Mouse (Mus musculus) lung, postnatal 10 days (tissue): ENCODE results near the gene Morn1.

Source experiments
- DNase-seq: peaks from one replicate; pipeline ENCODE4 v3.0.0; 2021

Morn1 gene

GRCm38 (mm10) chr4:155120583-155120982 lies 34.2 kb downstream of the Morn1 start:
- no peak for DNase-seq

- no peak for DNase-seq
Measured at GRCm38 (mm10) chr4:155121222-155121621, 34.8 kb downstream of the Morn1 start.

GRCm38 (mm10) chr4:155121915-155122443 lies 35.6 kb downstream of the Morn1 start:
- no peak for DNase-seq

- peak; percentile 95 for DNase-seq
Measured at GRCm38 (mm10) chr4:155122444-155123040, 36.2 kb downstream of the Morn1 start.

GRCm38 (mm10) chr4:155123868-155124534 lies 37.6 kb downstream of the Morn1 start:
- no peak for DNase-seq

- no peak for DNase-seq
Measured at GRCm38 (mm10) chr4:155125310-155125709, 38.9 kb downstream of the Morn1 start.

GRCm38 (mm10) chr4:155126194-155126593 lies 39.8 kb downstream of the Morn1 start:
- no peak for DNase-seq

GRCm38 (mm10) chr4:155126602-155127372 lies 40.4 kb downstream of the Morn1 start:
- DNase-seq, result peak; percentile 54

GRCm38 (mm10) chr4:155128411-155128810 lies 42.0 kb downstream of the Morn1 start:
- no peak for DNase-seq

- DNase-seq, result peak; percentile 72
Measured at GRCm38 (mm10) chr4:155129132-155129917, 42.9 kb downstream of the Morn1 start.

GRCm38 (mm10) chr4:155129996-155130395 lies 43.6 kb downstream of the Morn1 start:
- DNase-seq, result peak; percentile 84

GRCm38 (mm10) chr4:155130616-155131015 lies 44.2 kb downstream of the Morn1 start:
- no peak for DNase-seq

- DNase-seq, result no peak
Measured at GRCm38 (mm10) chr4:155133188-155133587, 46.8 kb downstream of the Morn1 start.

GRCm38 (mm10) chr4:155133658-155134417 lies 47.5 kb downstream of the Morn1 start:
- peak; percentile 62 for DNase-seq

- DNase-seq, result no peak
Measured at GRCm38 (mm10) chr4:155134686-155135172, 48.4 kb downstream of the Morn1 start.

GRCm38 (mm10) chr4:155135909-155136585 lies 49.7 kb downstream of the Morn1 start:
- peak; percentile 56 for DNase-seq

- DNase-seq, result no peak
Measured at GRCm38 (mm10) chr4:155137891-155138290, 51.5 kb downstream of the Morn1 start.

GRCm38 (mm10) chr4:155138451-155138850 lies 52.1 kb downstream of the Morn1 start:
- DNase-seq, result no peak

- DNase-seq, result no peak
Measured at GRCm38 (mm10) chr4:155139281-155140045, 53.1 kb downstream of the Morn1 start.

GRCm38 (mm10) chr4:155140150-155140549 lies 53.8 kb downstream of the Morn1 start:
- DNase-seq, result no peak
